Mouse (Mus musculus) embryo, embryonic 10 days (tissue): ENCODE results near the gene Med12l.
"Not testable (repeated sequence)": the region's sequence is repeated elsewhere in the genome, so short reads cannot be mapped to it uniquely, and the experiment has no call there.

ENCODE experiments used
- DNase-seq: peaks from one replicate; pipeline ENCODE4 v3.0.0-alpha.2; 2015; ENCODE audit warnings: low spot score

Med12l gene

GRCm38 (mm10) chr3:59140115-59140514, 134.5 kb downstream of the Med12l start:
- no peak for DNase-seq

GRCm38 (mm10) chr3:59140941-59141340, 135.3 kb downstream of the Med12l start:
- not testable (repeated sequence) for DNase-seq

- no peak for DNase-seq
Measured at GRCm38 (mm10) chr3:59141507-59142305, 136.1 kb downstream of the Med12l start.

DNA sequence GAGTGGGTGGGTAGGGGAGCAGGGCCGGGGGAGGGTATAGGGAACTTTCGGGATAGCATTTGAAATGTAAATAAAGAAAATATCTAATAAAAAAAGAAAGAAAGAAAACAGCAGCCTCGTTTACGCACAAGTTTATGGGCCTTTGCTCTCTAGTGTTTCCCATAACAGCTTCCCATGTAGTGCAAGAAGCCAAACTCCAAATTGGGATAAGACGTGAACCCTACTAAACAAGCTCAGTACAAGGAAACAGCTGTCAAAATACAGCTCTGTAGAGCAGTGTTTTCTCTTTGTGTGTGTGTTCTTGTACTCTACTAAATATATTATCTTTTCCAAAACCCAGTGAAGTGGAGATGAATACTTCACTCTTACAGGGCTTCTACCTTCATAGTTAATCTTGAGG, 139.6 kb downstream of the Med12l start:
- no peak for DNase-seq

DNA sequence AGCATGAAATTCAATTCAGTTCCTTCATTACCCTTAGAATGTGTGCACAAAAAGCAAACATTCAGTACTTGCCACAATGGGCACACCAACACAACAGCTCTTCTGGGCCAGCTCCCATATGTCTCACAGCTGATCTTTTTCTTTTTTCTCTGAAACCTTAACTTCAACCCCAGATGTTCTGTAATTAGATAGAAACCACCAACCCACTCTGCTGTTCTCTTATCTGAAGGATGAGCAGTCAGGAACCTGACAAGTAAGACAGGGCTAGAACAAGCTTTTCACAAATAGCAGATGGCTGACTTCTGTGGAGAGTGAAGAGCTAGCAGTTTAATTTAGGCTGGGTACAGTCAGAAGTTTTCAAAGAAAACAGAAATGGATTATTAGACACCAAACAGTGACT, 144.0 kb downstream of the Med12l start:
- DNase-seq: no peak

DNA sequence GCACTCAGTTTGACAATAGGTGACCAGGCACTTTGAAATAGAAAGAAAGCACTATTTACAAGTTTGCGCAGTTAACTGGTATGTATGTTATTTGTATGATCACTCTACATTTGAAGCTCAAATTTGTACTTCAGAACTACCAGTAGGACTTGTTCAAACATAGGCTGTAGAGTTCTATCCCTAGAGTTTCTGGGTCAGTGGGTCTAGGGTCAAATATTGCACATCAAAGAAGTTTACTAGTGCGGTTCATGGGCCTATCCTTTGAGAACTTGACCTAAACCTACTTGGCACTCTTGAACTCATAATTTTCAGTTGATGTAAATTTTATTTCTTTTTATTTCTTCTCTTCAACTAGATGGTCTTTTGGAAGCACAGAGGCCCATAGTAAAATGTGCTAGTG, 145.0 kb downstream of the Med12l start:
- no peak for DNase-seq

- no peak for DNase-seq
Measured at GRCm38 (mm10) chr3:59153424-59153823, 147.8 kb downstream of the Med12l start, which contains the start of gene P2ry14. Gene P2ry14, minus strand, starts transcription at chr3:59153618.

- DNase-seq: no peak
Measured at GRCm38 (mm10) chr3:59154888-59155287, 149.3 kb downstream of the Med12l start.

GRCm38 (mm10) chr3:59155404-59155803, 149.8 kb downstream of the Med12l start:
- no peak for DNase-seq

- DNase-seq: no peak
Measured at GRCm38 (mm10) chr3:59157048-59157447, 151.4 kb downstream of the Med12l start.

DNA sequence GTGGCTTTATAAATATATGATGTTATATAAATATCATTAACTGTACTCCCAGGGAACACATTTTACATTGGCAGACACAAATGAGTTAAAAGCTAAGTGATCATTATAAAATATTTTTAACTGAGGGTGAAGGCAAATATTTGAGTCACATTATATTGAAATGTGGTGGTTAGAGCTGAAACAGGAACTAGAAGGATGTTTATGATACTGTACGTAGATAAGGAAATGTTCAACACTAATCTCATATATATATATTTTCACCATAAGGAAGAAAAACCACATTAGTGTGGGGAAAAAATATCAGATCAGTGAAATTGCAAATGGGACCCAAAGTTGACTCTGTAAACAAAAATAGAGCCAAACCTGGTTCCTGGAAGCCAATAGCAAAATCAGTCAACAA, 154.8 kb downstream of the Med12l start:
- DNase-seq: no peak

GRCm38 (mm10) chr3:59167417-59168054, 161.9 kb downstream of the Med12l start:
- no peak for DNase-seq

DNA sequence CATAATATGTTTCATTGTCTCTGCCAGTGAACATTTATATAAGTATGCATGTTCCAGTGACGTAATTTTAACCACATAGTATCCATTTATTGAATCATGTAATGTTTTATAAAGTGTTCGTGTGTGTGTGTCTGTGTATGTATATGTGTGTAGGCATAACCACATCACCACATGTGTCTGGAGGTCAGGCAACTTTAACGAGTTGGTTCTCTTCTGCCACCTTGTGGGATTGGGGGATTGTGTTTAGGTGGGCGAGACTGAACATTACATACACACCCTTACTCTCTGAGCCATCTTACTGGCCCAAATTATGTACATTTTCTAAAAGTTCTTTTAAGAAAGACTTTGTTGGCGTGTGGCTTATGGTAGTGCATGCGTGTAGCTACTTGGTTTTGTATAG, 162.9 kb downstream of the Med12l start:
- no peak for DNase-seq

GRCm38 (mm10) chr3:59169215-59169614, 163.6 kb downstream of the Med12l start:
- DNase-seq: no peak

GRCm38 (mm10) chr3:59169921-59170627, 164.4 kb downstream of the Med12l start:
- DNase-seq: no peak

DNA sequence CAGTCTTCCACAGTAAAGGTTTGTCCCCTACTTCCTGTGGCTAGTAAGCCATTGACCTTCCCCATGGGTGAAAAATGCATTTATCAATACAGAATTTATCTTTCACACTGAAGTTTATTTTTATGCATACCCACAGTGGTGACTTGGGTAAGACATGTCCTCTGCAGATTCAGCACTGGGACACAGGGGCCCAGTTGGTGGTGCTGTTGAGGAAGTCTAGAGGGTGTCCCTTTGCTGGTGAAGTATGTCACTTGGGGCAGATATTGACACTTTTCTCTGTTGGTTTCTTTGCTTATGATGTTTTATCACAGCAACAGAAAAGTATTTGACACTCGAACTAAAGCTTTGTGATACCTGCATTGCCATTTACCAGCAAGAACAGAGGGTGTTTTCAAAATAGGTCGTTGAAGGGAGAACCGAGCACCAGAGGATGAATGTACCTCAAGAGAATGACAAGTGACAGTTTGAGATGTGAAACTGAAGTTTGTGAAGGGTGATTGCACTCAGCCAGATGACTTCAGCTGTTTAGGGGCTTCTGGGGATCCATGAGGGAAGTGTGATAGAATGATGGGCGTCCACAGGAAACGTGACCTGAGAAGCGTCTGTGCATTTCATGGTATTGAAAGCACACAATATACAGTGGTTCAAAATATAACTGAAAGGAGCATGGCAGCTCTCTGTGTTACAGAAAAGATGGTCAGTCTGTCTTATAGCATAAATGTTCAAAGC, 169.0 kb downstream of the Med12l start:
- DNase-seq: no peak

DNA sequence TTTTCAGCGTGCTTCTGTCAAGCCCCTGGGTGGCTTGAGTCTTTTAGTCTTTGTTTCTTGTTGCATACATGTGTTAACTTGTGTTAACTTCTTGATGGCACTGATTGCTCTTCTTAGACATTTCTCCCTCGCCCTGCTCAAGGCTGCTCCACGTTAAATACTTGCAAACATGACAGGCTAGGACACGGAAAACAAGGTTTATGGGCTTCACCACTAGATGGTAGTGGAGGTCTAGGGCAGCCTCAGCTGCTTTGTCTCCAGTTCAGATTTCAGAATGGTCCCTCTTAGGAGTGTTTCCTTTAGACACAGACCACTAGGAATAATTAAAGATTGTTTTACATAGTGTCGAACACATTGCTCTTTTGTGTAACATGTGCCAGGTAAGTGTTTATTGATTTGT, 169.6 kb downstream of the Med12l start:
- peak; percentile 79 for DNase-seq

DNA sequence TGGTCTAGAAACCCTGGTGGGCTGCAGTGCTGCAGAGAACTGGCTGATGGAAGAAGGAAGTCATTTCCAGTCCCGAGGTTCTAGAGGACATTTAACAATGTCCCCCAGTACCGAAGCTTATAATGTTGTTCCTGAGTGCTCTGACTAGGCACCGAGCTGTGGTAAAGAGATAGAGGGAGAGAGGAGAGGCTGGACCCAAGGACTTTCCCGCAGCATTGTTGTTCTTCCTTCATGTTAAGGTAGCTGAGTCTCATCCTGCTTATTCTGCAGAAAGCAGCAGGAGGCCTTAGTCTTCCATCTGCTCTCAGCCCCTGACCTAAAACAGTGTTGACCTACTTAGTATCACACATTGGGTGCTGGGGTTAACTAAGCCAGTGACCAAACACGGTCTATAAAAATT, 171.2 kb downstream of the Med12l start:
- no peak for DNase-seq

DNA sequence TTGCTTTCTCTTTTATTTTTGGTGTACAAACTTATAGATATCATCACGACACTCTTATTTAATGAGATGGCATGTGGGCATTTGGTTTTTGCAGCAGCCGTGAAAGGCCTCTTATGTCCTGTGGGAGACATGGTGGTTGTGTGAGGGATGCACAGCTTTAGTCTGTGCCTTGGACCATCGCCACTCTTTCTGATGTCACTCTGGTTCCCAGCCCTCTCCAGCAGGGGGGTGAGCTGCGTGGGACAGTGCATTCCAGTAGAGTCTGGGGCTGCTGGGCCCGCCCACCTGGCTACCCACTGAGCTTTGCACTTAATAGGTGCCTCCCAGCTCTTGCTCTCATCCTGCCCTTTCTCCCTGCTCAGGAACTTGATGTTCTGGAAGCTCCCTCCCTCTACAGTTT, 175.5 kb downstream of the Med12l start:
- DNase-seq: no peak

GRCm38 (mm10) chr3:59182129-59182528, 176.5 kb downstream of the Med12l start:
- no peak for DNase-seq

GRCm38 (mm10) chr3:59185662-59186061, 180.0 kb downstream of the Med12l start:
- no peak for DNase-seq

- no peak for DNase-seq
Measured at GRCm38 (mm10) chr3:59187336-59187735, 181.7 kb downstream of the Med12l start.
